In genomic region chr11:116543110-116543509, GRCm38 (mm10) we compare ENCODE assay signal across 10 mouse cellular contexts. TPM values are rescaled to one million over a fixed set of nuclear protein-coding genes. Genes with fewer than 3 reads are reported as not detected.
DNase-seq lines count a peak whose midpoint lies in the region; ATAC-seq and TF ChIP-seq lines count a peak whose summit lies in the region.
"Had no signal": no experiment of that assay in that cellular context is flagged by ENCODE, and none has a peak within 500 bp of the region (broad histone marks: within the 10 kb centered on the region; RNA-seq: fewer than 3 reads in every experiment).

No protein-coding gene starts in this region.

- TF ChIP-seq CTCF in left cerebral cortex, adult 2 months (IDR thresholded peaks at IDR 0.05), result peak; percentile 78
- TF ChIP-seq CTCF in bone marrow, adult 2 months (IDR thresholded peaks at IDR 0.05; ENCODE audit: control insufficient read depth, insufficient read depth, low read length), result peak; percentile 75
- peak; percentile 86 for TF ChIP-seq CTCF in stomach, postnatal 0 days (IDR thresholded peaks at IDR 0.05; ENCODE audit: low read depth)

- no peak overlapping the region for H3K4me2 ChIP-seq in stomach, postnatal 0 days (replicated peaks; ENCODE audit: low read depth)
- no peak overlapping the region for H3K4me2 ChIP-seq in heart, embryonic 12.5 days
- H3K4me2 ChIP-seq: lung, embryonic 15.5 days had no signal

- no peak overlapping the region for H3K9ac ChIP-seq in stomach, postnatal 0 days (ENCODE audit: low read length)
- no peak overlapping the region for H3K9ac ChIP-seq in heart, embryonic 12.5 days
- H3K9ac ChIP-seq: lung, embryonic 15.5 days had no signal

- TF ChIP-seq EP300 in stomach, postnatal 0 days (optimal IDR thresholded peaks at IDR 0.05), result no peak

- H3K9me3 ChIP-seq in stomach, postnatal 0 days (ENCODE audit: control insufficient read depth, low read length), result no peaks in the 10 kb centered on the region
- no peaks in the 10 kb centered on the region for H3K9me3 ChIP-seq in heart, embryonic 12.5 days (replicated peaks)
- H3K9me3 ChIP-seq: lung, embryonic 15.5 days had no signal

- no peak overlapping the region for H3K27ac ChIP-seq in left cerebral cortex, adult 2 months
- no peak overlapping the region for H3K27ac ChIP-seq in bone marrow, adult 2 months (ENCODE audit: control insufficient read depth, insufficient read depth, low read depth, low read length, poor library complexity)
- no peak overlapping the region for H3K27ac ChIP-seq in stomach, postnatal 0 days (replicated peaks)
- no peak overlapping the region for H3K27ac ChIP-seq in heart, embryonic 12.5 days (ENCODE audit: poor library complexity, severe bottlenecking)
- H3K27ac ChIP-seq: lung, embryonic 15.5 days had no signal

- DNase-seq in adrenal gland, postnatal 10 days, result peak; percentile 66
- no peak for DNase-seq in adrenal gland, postnatal 25 days
- DNase-seq in left cerebral cortex, adult 2 months (ENCODE audit: extremely low spot score in 1 of 2, low spot score in 2 of 2), result peak; percentile 44 to 55
- DNase-seq in left cerebral cortex, adult 11 months (ENCODE audit: low spot score), result no peak
- peak; percentile 57 to 71 for DNase-seq in left cerebral cortex, postnatal 25 days (ENCODE audit: low spot score in 2 of 2)
- peak; percentile 57 for DNase-seq in stomach, postnatal 0 days (ENCODE audit: low spot score)

- no peaks in the 10 kb centered on the region for H3K27me3 ChIP-seq in stomach, postnatal 0 days (ENCODE audit: control insufficient read depth, insufficient read depth, low read length)
- no peaks in the 10 kb centered on the region for H3K27me3 ChIP-seq in heart, embryonic 12.5 days (replicated peaks)
- H3K27me3 ChIP-seq: lung, embryonic 15.5 days had no signal

- peaks cover 2% of the 10 kb centered on the region; the same call in 1 of the 2 replicates for H3K4me1 ChIP-seq in bone marrow, adult 2 months (ENCODE audit: control insufficient read depth, insufficient read depth, low read length)
- H3K4me1 ChIP-seq in stomach, postnatal 0 days (replicated peaks; ENCODE audit: control insufficient read depth, insufficient read depth), result no peaks in the 10 kb centered on the region
- no peaks in the 10 kb centered on the region for H3K4me1 ChIP-seq in heart, embryonic 12.5 days (replicated peaks)
- H3K4me1 ChIP-seq: lung, embryonic 15.5 days had no signal

- peaks cover 42% of the 10 kb centered on the region for H3K36me3 ChIP-seq in stomach, postnatal 0 days (ENCODE audit: control insufficient read depth, insufficient read depth, low read length)
- H3K36me3 ChIP-seq in heart, embryonic 12.5 days, result peaks cover 95% of the 10 kb centered on the region

- no peak; the same call in 1 of the 2 replicates for ATAC-seq in stomach, postnatal 0 days (ENCODE audit: low FRiP score, low TSS enrichment)
- no peak for ATAC-seq in heart, embryonic 12.5 days (ENCODE audit: insufficient number of reproducible peaks, low FRiP score)

- no peak for TF ChIP-seq POLR2A in bone marrow, adult 2 months (IDR thresholded peaks at IDR 0.05; ENCODE audit: borderline replicate concordance, control insufficient read depth, low read depth, low read length)

- intact Hi-C loops in left cerebral cortex, adult 2 months (cut with DNase I), result no loop called here
- intact Hi-C loops in left cerebral cortex, postnatal 25 days (cut with DNase I), result no loop called here

- H3K4me3 ChIP-seq in left cerebral cortex, adult 2 months, result no peak overlapping the region
- H3K4me3 ChIP-seq in bone marrow, adult 2 months (replicated peaks; ENCODE audit: control insufficient read depth, low read depth, low read length), result no peak overlapping the region
- H3K4me3 ChIP-seq in stomach, postnatal 0 days (ENCODE audit: low read depth, low read length), result no peak overlapping the region
- H3K4me3 ChIP-seq in heart, embryonic 12.5 days, result no peak overlapping the region
- H3K4me3 ChIP-seq: lung, embryonic 15.5 days had no signal

- WGBS in bone marrow, adult 2 months, result 71% methylated on average over 4 of the region's 4 CpGs
- 82% methylated on average over 4 of the region's 4 CpGs for WGBS in stomach, postnatal 0 days
- WGBS in heart, embryonic 12.5 days, result 82% methylated on average over 4 of the region's 4 CpGs

RNA-seq across cellular contexts. Expression of gene Sphk1, which starts 12.4 kb away (rescaled TPM):
- 1 to 10 TPM; 3.0 to 5.1 TPM for total RNA-seq in adrenal gland, postnatal 10 days (2021)
- total RNA-seq in adrenal gland, postnatal 25 days (2021), result 0.57 and 1.5 TPM in 2 replicates
- total RNA-seq in left cerebral cortex, adult 2 months (2021), result 1 to 10 TPM; 6.1 to 6.8 TPM
- 31.3 and 31.7 TPM in 2 replicates for polyA plus RNA-seq in bone marrow, adult 2 months (2011; ENCODE audit: insufficient read depth, insufficient read length, low replicate concordance, missing spikeins)
- total RNA-seq in left cerebral cortex, postnatal 25 days (2021), result 1 to 10 TPM; 4.9 to 5.5 TPM
- polyA plus RNA-seq in stomach, postnatal 0 days (2015; fragmentation: Nextera tagmentation; extraction: Ambion mirVana), result 7.9 and 10.0 TPM in 2 replicates
- polyA plus RNA-seq in heart, embryonic 12.5 days (2016; fragmentation: Nextera tagmentation; extraction: Ambion mirVana), result 1.6 and 2.1 TPM in 2 replicates

RNA-seq across cellular contexts. Expression of gene Ube2o, which starts 38.1 kb away (rescaled TPM):
- total RNA-seq in adrenal gland, postnatal 10 days (2021), result 10 to 100 TPM; 20.8 to 29.8 TPM
- total RNA-seq in adrenal gland, postnatal 25 days (2021), result 32.7 and 34.1 TPM in 2 replicates
- total RNA-seq in left cerebral cortex, adult 2 months (2021), result 100 to 1,000 TPM; 123 to 125 TPM
- 90.9 and 133 TPM in 2 replicates for polyA plus RNA-seq in bone marrow, adult 2 months (2011; ENCODE audit: insufficient read depth, insufficient read length, low replicate concordance, missing spikeins)
- 100 to 1,000 TPM; 117 to 119 TPM for total RNA-seq in left cerebral cortex, postnatal 25 days (2021)
- polyA plus RNA-seq in stomach, postnatal 0 days (2015; fragmentation: Nextera tagmentation; extraction: Ambion mirVana), result 4.7 and 5.3 TPM in 2 replicates
- polyA plus RNA-seq in heart, embryonic 12.5 days (2016; fragmentation: Nextera tagmentation; extraction: Ambion mirVana), result 18.1 and 19.9 TPM in 2 replicates

RNA-seq across cellular contexts. Expression of gene Aanat, which starts 43.1 kb away (rescaled TPM):
- total RNA-seq in adrenal gland, postnatal 10 days (2021), result not detected
- not detected in 2 replicates for total RNA-seq in adrenal gland, postnatal 25 days (2021)
- total RNA-seq in left cerebral cortex, adult 2 months (2021), result 1 to 10 TPM; 1.3 to 2.2 TPM
- not detected in 2 replicates for polyA plus RNA-seq in bone marrow, adult 2 months (2011; ENCODE audit: insufficient read depth, insufficient read length, low replicate concordance, missing spikeins)
- total RNA-seq in left cerebral cortex, postnatal 25 days (2021), result 1 to 10 TPM in 1 of 2 experiments, under 1 TPM in 1; 0.64 to 1.5 TPM
- polyA plus RNA-seq in stomach, postnatal 0 days (2015; fragmentation: Nextera tagmentation; extraction: Ambion mirVana), result 0.10 TPM in 1 of 2 replicates, not detected in the other
- polyA plus RNA-seq in heart, embryonic 12.5 days (2016; fragmentation: Nextera tagmentation; extraction: Ambion mirVana), result not detected in 2 replicates
- polyA plus RNA-seq: lung, embryonic 15.5 days; stomach, embryonic 14.5 days had no signal

RNA-seq across cellular contexts. Expression of gene Prpsap1, which starts 49.1 kb away (rescaled TPM):
- 10 to 100 TPM; 68.0 to 80.1 TPM for total RNA-seq in adrenal gland, postnatal 10 days (2021)
- 112 TPM in 2 replicates for total RNA-seq in adrenal gland, postnatal 25 days (2021)
- 10 to 100 TPM; 78.3 to 85.6 TPM for total RNA-seq in left cerebral cortex, adult 2 months (2021)
- polyA plus RNA-seq in bone marrow, adult 2 months (2011; ENCODE audit: insufficient read depth, insufficient read length, low replicate concordance, missing spikeins), result 20.1 and 41.9 TPM in 2 replicates
- 10 to 100 TPM; 65.7 to 76.2 TPM for total RNA-seq in left cerebral cortex, postnatal 25 days (2021)
- polyA plus RNA-seq in stomach, postnatal 0 days (2015; fragmentation: Nextera tagmentation; extraction: Ambion mirVana), result 94.0 and 97.1 TPM in 2 replicates
- polyA plus RNA-seq in heart, embryonic 12.5 days (2016; fragmentation: Nextera tagmentation; extraction: Ambion mirVana), result 94.8 and 96.8 TPM in 2 replicates

Comparison
In these comparisons a context has a peak if more than half of its experiments do, and no peak if none do; other contexts are left out.
1. DNase-seq: peak in adrenal gland, postnatal 10 days (single experiment), left cerebral cortex, adult 2 months (2 of 2), left cerebral cortex, postnatal 25 days (2 of 2) and stomach, postnatal 0 days (single experiment); none in adrenal gland, postnatal 25 days (single experiment) and left cerebral cortex, adult 11 months (single experiment).
2. Peak in every context shown above with its lines, with median percentiles within 50 percentile points of each other: CTCF ChIP-seq.